Mouse (Mus musculus): ENCODE results near the gene Krt28. TPM values are rescaled to one million over a fixed set of nuclear protein-coding genes. Genes with fewer than 3 reads are reported as not detected.
A peak's percentile ranks its signal among the peaks of the same experiment; 100 is the strongest.

Gene Krt28
- total RNA-seq (2021), result not detected
- long read RNA-seq, experiment 1, result 0 reads
- long read RNA-seq, experiment 2, result 0 reads

DNA sequence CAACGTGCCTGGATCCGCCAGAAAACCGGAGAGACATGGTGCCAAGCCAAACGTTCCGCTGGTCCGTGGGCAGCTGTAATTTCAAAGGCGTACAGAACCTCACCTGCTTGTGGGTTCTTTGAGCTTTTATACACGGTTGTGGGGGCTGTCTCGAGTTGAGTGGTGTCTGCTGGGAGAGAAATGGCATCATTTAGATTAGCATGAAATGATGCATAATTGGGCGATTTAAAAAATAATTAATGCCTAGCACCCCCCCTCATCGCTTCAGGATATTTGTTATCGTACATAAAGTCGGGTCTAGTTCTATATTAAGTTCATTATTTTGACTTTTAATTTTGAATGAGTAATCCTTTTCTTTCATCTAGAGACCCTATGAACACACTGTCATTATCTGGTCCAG is at the start of gene Krt28:
TSS of gene Krt28 (minus strand) at position 101 of the 400 bp plus-strand sequence.
- no peak for DNase-seq

DNA sequence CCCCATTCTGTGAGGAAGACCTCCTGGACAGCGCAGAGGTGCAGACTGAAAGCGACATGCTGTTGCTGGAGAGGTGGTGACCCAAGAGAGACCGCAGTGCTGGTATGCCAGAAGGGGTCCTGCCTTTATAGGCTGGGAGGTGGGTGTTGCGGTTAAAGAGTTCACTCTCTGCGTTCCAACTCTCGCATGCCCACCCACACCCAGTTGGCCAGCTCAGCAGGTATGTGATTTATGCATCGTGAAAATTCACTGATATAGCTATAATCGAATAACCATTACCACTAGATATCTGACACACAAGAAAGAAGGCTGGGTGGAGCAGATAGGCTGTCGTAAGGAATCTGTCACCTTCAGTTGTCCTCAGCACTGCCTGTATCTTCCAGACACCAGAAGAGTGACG is 47.5 kb upstream of the Krt28 start, which contains the start of gene Krt12:
TSS of gene Krt12 (minus strand) at position 101 of the 400 bp plus-strand sequence.
- DNase-seq, result no peak

GRCm38 (mm10) chr11:99420586-99420985 is 45.9 kb upstream of the Krt28 start:
- DNase-seq, result no peak

DNA sequence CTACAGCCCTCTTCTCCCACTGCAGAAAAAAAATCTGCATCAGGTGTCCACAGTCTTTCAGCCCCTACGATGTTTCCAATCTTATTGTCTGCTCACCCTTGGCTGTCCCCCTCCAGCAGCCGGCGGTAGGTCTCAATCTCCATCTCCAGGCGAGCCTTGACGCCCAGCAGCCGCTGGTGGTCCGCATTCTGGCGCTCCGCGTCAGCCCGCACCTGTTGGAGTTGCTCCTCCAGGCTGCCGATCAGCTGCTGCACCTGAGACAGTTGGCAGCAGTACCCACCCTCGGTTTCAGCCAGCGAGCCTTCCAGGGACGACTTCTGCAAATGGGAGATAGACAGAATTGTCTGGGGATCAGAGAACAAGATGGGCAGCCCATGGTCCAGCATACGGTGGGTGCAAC is 43.1 kb upstream of the Krt28 start:
- DNase-seq, result no peak

DNA sequence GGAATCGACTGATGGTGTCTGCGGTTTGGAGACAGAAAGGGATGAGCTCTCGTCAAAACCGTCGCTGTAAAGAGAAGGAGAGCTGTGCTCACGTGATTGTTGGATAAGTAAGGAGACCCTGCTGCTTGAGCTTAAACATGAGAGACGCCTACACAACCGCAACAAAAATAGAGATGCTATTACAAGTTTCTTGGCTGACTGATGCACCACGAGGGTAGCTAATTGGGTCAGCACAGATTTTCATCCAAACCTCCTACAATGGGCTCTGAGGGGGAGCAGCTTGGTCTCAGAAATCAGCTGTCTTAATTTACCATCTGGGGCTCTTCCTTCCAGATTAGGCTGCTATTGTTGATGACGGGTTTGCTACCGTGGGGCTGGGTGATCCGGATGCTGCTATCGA is 42.2 kb upstream of the Krt28 start:
- DNase-seq, result no peak

- DNase-seq, result no peak
These were observed 39.9 kb upstream of the Krt28 start for GRCm38 (mm10) chr11:99414463-99415147.

- DNase-seq, result peak; percentile 27 to 61
These were observed 38.5 kb upstream of the Krt28 start for GRCm38 (mm10) chr11:99413247-99413646.

- no peak for DNase-seq
These were observed 31.5 kb upstream of the Krt28 start for GRCm38 (mm10) chr11:99406186-99406585.

- DNase-seq, result no peak
These were observed 25.4 kb upstream of the Krt28 start for GRCm38 (mm10) chr11:99399956-99400549.

DNA sequence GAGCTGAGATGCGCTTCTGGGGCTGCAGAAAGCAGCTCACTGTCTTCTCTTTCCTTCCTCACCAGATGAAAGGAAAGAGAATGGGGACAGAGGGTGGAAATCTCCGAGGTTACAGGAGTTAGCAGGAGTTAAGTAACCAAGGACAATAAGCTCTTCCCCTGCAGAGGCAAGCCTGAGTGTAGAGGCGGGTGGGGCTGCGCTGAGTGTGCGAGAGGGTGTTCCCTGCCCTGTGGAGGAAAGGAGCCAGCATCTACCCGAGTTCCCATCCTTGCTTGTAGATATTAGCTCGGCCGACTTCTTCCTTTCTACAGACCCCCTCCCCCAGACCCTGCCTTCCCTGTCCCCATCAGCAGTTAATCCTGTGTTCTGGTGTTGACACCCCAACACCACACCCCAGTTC is 24.1 kb upstream of the Krt28 start:
- no peak for DNase-seq

DNA sequence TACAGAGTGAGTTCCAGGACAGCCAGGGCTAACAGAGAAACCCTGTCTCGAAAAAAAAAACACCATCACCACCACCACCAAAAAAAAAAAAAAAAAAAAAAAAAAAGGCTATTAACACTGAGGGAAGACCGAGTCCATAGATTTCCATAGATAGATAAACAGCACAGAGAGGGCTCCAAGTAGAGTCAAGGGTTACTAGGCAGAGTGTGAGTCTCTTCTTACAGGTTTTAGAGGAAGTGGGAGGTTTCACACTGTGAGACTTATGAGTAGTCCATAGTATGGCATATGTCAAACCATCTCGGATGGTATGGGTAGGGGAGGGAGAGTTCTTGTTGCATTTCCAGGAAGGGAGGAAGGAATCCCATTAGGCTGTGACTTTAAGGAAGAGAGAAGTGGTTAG is 23.4 kb upstream of the Krt28 start:
- DNase-seq, result no peak

- no peak for DNase-seq
These were observed 22.0 kb upstream of the Krt28 start for GRCm38 (mm10) chr11:99396661-99397060.

GRCm38 (mm10) chr11:99396034-99396433 is 21.3 kb upstream of the Krt28 start:
- no peak for DNase-seq

DNA sequence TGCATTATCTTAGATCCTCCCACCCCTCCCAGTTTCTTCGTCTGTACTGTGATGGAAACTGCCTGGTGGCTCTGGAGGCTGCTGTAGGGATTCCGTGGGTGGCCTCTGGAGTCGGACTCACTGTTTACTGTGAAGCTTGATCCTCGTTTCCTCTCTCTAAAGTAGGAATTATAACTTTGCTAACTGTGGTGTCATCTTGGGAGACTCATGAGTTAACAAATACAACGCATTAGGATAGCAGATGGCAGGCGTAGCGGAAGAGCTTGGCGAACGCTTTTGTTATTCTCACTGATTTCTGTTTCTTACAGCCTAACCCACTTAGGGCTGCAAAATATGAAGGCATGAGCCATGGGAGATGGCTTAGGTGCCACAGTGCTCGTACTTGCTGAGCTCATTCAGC is 17.8 kb upstream of the Krt28 start:
- no peak for DNase-seq

DNA sequence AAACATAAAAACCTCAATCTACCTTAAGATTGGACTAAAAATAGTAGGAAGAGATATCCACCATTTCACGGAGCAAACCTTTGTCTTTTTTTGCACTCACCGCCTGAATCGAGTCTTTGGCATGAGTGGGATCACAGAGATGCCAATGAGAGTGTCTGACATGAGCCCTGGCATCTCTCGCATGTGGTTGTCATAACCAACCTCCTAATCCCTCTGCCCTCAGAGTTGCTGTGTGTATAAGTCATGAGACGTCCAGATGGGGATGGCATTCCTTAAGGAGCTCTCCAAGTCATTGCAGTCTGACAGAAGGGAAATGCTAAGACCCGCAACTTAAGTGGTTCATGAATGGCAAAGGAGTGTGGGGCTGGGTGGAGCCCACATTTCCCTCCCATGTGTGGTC is 16.7 kb upstream of the Krt28 start:
- DNase-seq, result no peak

- no peak for DNase-seq
These were observed 16.2 kb upstream of the Krt28 start for GRCm38 (mm10) chr11:99390866-99391265.

DNA sequence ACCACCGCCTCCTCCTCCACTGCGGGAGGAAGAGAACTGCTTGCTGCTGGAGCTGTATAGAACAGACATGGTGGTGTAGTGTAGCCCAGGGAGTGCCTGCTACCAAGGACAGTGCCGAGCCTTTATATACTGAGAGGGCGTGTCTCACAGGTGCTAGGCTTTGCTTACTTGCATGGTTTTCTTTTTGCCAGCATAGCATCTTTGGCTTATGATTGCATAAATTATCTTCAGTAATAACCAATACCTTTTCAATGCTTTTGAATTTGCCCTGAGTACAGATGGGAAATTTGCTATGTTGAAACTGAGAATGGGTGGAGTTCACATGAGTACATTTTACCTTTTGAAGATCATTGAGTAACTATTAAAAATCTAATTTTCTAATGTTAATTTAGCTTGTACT is 14.6 kb upstream of the Krt28 start, which contains the start of gene Krt10:
TSS of gene Krt10 (minus strand) at position 101 of the 400 bp plus-strand sequence.
- no peak for DNase-seq

- no peak for DNase-seq
These were observed 14.0 kb upstream of the Krt28 start for GRCm38 (mm10) chr11:99388661-99389060.

DNA sequence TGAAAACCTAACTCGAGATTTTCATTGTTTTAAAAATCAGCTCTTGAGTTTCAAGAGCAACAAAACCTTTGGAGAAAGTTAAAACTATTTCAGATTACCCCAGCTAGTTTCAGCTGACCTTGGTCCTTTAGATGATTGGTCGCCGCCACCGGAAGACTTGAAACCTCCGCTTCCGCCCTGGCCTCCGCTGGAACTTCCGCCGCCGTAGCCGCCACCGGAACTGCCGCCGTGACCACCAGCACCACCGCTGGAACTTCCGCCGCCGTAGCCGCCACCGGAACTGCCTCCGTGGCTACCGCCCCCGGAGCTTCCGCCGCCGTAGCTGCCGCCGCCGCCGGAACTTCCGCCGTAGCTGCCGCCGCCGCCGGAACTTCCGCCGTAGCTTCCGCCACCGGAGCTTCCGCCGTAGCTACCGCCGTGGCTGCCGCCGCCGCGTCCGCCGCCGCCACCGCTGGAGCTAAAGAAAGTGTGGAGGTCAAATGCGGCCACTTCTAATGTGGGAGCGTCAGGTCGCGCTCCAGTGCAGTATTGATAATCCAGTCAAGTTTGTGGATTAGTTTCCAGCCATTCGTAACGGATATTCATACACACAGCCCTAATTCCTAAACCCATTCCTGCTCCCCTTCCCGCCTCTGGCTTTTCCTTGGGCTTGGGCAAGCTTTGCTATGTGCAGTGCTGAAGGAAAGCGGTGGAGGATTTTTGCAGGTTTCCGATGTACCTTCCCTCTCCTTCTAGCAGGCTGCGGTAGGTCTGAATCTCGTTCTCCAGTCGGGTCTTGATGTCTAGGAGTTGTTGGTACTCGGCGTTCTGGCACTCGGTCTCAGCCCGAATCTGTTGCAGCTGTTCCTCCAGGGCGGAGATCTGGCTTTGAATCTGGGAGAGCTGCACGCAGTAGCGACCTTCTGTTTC is 11.4 kb upstream of the Krt28 start:
- peak; percentile 95 for DNase-seq

DNA sequence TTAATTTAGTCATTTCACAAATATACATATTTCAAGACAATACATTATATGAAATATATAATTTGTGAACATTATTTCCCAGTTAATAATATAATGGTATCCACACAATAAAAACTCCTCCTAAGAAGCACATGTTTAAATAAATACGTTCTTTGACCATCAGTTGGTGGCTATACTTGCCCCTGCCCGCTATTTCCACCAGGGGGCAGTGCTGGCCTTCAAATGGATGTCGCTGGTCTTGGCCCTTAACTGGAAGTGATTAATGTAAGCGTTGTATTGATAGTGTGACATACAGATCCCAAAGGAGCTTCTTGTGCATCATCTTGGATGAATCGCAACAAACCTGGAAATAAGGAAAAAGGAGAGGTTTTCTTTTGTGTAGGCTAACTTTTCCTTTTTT is 4.9 kb upstream of the Krt28 start:
- DNase-seq, result peak; percentile 72 to 77

DNA sequence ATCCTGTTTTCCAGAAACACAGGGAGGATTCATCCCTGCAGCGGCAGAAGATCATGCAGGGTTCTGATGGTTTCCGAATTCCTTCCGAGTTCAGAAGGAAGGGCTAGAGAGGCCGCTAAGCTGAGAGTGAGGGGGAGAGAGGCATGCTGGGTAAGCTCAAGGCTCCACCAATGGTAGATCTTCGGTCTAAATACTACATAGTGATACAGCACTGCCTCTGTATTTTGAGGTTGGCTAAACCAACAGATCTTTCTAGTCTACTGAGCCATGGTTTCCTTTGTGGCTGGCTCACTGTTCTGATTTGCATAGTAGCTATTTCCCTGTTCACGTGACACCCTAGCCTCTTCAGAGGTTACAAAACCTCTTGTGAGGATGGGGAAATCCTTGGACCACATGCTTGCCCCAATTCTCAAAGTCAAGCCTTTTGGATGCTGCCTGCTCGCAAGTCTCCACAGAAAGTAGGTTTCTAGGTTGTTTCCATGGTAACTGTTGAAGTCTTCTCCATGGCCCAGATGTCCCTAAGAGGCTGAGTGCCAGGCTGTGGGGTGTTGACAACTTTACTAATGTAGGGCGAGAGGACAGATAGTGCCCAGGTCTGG is 4.8 kb downstream of the Krt28 start:
- no peak for DNase-seq

DNA sequence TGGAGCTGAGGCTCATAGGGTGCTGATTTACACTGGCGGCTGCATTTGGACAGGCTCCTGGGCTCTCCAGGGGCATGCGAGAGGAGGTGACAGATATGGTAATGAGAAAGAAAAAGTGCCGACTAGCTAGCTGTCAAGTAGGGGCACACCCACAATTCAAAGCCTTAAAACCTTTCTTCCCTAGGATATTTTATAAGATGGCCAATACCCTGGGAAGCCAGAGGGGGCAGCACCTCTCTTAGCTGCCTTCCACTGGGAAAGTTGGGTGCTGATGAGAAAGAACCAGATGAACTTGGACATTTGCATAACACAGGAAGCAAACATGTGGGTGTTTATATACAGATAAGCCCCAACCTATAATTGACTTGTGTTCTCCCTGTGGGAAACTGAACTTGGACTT is 5.5 kb downstream of the Krt28 start:
- DNase-seq, result peak in 1 of 2 experiments; percentile 28

Data from adrenal gland, postnatal 36 days (tissue).